Mouse (Mus musculus) kidney, embryonic 14.5 days (tissue): ENCODE measurements around the gene Gm29666. TPM values are rescaled to one million over a fixed set of nuclear protein-coding genes. Genes with fewer than 3 reads are reported as not detected.

Experiments used
- ATAC-seq: fragments of 200-750 bp; cut with Nextera tagmentation; 2 replicates; pipeline ENCODE4 v1.8.0; 2017; ENCODE audit warnings: moderate number of reproducible peaks, mild to moderate bottlenecking, moderate TSS enrichment, moderate library complexity; ENCODE audit not compliant: low FRiP score, low TSS enrichment
- H3K27ac ChIP-seq: fragments of 300-500 bp; sonication (generic); 2 replicates; pipeline ENCODE4 v1.5.1; 2014; ENCODE audit warnings: low read depth, mild to moderate bottlenecking, low read length, moderate library complexity, mixed read lengths
- H3K27me3 ChIP-seq: fragments of 300-500 bp; sonication (generic); 2 replicates; pipeline ENCODE4 v1.6.1; 2014; ENCODE audit warnings: mild to moderate bottlenecking, low read length; ENCODE audit not compliant: control insufficient read depth, insufficient read depth
- H3K36me3 ChIP-seq: fragments of 300-500 bp; sonication (generic); 2 replicates; pipeline ENCODE4 v1.6.1; 2014; ENCODE audit warnings: low read length, mixed read lengths; ENCODE audit not compliant: control insufficient read depth, insufficient read depth
- H3K4me1 ChIP-seq: fragments of 300-500 bp; sonication (generic); 2 replicates; pipeline ENCODE4 v1.6.1; 2014; ENCODE audit warnings: low read length, mixed read lengths; ENCODE audit not compliant: control insufficient read depth, insufficient read depth
- H3K4me2 ChIP-seq: fragments of 300-500 bp; sonication (generic); replicated peaks from 2 replicates; pipeline ENCODE4 v1.6.1; 2014; ENCODE audit warnings: low read depth, mild to moderate bottlenecking, low read length
- H3K4me3 ChIP-seq: fragments of 300-500 bp; sonication (generic); 2 replicates; pipeline ENCODE4 v1.5.1; 2014; ENCODE audit warnings: mild to moderate bottlenecking, low read length
- H3K9ac ChIP-seq: fragments of 300-500 bp; sonication (generic); 2 replicates; pipeline ENCODE4 v1.6.1; 2014; ENCODE audit warnings: low read depth, mild to moderate bottlenecking, low read length, moderate library complexity
- H3K9me3 ChIP-seq: fragments of 300-500 bp; sonication (generic); 2 replicates; pipeline ENCODE4 v1.6.1; 2016; ENCODE audit warnings: low read length; ENCODE audit not compliant: control insufficient read depth
- WGBS: fragments of 180-500 bp; shearing (Covaris S2); extraction: QIAGEN DNeasy Blood & Tissue Kit; methylation state at CpG from one replicate; pipeline ENCODE4 v1.1.7; 2014; 5-methylcytosine and 5-hydroxymethylcytosine counted together
- microRNA-seq: library from miRNA; unstranded; fragments of <30 nt; microRNA quantifications from one replicate; pipeline ENCODE4, GENCODE M21; 2016
- polyA plus RNA-seq: library from polyadenylated mRNA; unstranded; fragments of >200 nt; fragmentation: Nextera tagmentation; extraction: Ambion mirVana; gene quantifications from 2 replicates; pipeline ENCODE4 v1.2.1, GENCODE M21; 2014

The Gm29666 gene
- polyA plus RNA-seq, 1 experiment from 2014 or later = 0.60 TPM

DNA sequence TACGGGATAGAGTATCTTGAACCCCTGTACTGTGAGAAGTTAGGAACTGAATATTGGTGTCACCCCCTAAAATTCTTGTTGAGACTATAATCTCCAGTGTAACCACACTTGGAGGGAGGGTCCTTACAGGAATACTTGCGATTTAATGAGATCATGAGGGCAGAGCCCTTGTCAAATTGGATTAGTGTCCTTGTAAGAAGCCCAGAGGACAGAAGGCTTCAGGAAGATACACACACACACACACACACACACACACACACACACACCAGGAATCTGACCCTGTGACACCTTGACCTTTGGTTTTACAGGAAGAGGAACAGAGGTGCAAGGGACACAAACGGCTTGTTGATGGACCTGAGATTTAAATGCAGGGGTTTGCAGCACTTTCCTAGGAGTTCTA is 28.6 kb downstream of the Gm29666 start:
- Histone ChIP-seq H3K36me3 (no peaks in the 10 kb centered on the region), H3K9me3 (no peaks in the 10 kb centered on the region), H3K27me3 (no peaks in the 10 kb centered on the region), H3K4me2 (no peak overlapping the region), H3K27ac (no peak overlapping the region), H3K4me3 (no peak overlapping the region), H3K9ac (no peak overlapping the region), H3K4me1 (no peaks in the 10 kb centered on the region)
- 54% methylated on average over 3 of the region's 3 CpGs for WGBS
- no peak for ATAC-seq

DNA sequence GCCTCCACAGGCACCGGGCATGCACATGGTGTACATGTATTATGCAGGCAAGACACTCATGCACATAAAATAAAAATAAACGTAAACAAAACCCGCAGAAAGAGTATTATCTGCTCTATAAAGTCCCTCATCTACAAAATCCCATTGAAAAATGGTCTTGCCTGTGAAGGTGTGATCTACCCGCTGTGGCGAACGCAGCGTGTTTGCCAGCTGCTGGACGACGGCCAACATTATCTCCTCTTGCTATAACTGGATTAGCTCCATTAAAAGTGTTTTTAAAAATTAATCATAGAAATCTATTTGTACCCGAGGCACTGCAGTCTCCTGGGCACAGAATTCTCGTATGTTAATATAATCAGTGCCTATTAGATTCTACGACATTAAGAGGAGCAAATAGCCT is 31.8 kb downstream of the Gm29666 start:
- no peak for ATAC-seq
- 85% methylated on average over 12 of the region's 12 CpGs for WGBS

DNA sequence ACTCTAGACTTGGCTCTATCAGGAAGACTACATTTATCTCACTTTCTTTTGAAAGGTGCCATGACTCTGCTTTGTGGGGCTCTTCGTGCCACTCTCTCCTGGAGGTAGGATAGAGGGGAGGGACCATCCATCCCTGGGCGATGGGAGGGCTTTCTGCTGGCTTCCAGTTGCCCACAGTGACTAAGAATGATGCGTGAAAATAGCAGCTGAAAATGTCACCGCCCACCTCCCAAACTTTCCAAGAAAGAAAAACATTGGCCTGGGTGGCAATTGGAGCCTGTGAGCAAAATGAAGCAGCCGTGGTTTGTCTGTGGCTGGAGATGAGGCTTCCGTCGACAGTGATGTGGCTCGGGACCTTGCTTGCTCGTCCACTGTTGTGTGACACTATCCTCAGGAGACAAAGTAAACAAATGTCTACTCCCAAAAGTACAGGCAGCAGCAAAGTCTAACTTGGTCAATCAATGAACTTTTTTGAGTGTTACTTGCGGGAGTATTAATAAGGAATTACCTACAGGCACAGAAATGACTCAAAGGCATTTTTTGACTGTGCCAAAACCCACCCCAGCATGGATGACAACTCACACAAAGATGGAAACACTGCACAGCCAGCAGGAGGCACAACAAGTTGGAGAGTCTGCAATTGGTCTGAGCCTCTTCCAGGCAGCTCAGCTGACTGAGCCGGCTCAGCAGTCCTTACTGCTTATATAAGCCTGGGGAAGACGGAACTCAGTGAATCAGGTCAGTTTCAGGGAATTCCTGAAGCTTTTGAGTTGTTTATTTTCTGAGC is 42.6 kb downstream of the Gm29666 start:
- Histone ChIP-seq H3K4me1 (no peaks in the 10 kb centered on the region), H3K4me3 (no peak overlapping the region), H3K9ac (no peak overlapping the region), H3K36me3 (no peaks in the 10 kb centered on the region), H3K4me2 (no peak overlapping the region), H3K27me3 (no peaks in the 10 kb centered on the region), H3K9me3 (no peaks in the 10 kb centered on the region), H3K27ac (no peak overlapping the region)
- 78% methylated on average over 12 of the region's 12 CpGs for WGBS
- no peak for ATAC-seq

More for the DNA sequence above, 31.8 kb downstream of the Gm29666 start:
- H3K4me3 ChIP-seq = no peak overlapping the region
- H3K9me3 ChIP-seq = no peaks in the 10 kb centered on the region
- H3K4me2 ChIP-seq = no peak overlapping the region
- no peaks in the 10 kb centered on the region for H3K4me1 ChIP-seq
- H3K9ac ChIP-seq = no peak overlapping the region
- H3K27me3 ChIP-seq = no peaks in the 10 kb centered on the region
- H3K27ac ChIP-seq = no peak overlapping the region
- H3K36me3 ChIP-seq = no peaks in the 10 kb centered on the region

DNA sequence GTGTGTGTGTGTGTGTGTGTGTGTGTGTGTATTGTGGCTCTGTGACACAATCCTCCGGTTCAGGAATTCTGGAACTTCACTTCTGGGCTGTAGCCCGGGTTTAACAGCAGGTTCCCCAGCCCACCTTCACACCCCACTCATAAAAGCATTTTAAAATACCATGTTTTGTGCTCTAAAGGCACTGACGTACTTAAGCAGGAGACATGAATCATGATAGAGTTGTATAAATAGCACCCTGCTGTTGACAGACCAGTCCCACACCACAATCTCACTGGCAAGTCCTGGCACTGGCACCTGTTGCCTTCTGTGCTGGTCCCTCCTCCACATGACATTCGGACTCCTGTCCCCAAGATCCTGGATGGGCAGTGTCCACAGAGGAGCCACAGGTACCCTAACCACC is 46.0 kb downstream of the Gm29666 start:
- no peak overlapping the region for H3K9ac ChIP-seq
- no peaks in the 10 kb centered on the region for H3K4me1 ChIP-seq
- no peaks in the 10 kb centered on the region for H3K9me3 ChIP-seq
- no peaks in the 10 kb centered on the region for H3K27me3 ChIP-seq
- no peaks in the 10 kb centered on the region for H3K36me3 ChIP-seq
- H3K27ac ChIP-seq = no peak overlapping the region
- 73% methylated on average over 4 of the region's 4 CpGs for WGBS
- no peak for ATAC-seq
- no peak overlapping the region for H3K4me3 ChIP-seq
- H3K4me2 ChIP-seq = no peak overlapping the region

DNA sequence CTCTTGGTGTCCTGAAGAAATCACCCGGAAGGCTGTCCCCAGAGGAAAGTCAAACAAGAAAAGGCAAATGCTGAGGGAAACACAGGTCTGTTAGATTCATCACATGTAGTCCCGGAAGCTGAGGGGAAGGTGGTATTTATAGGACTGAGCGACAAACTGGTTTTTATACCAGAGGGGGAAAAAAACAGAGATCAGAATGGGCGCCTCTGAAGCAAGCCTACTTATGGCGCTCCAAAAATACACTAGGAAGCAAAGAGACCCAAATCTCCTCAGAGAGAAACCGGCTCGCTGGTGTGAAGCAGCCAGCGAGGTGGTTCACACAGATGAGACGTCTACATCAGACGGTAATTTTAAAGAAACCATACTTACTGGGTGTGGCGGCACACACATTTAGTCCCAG is 46.8 kb downstream of the Gm29666 start:
- no peaks in the 10 kb centered on the region for H3K27me3 ChIP-seq
- no peak overlapping the region for H3K4me3 ChIP-seq
- no peak overlapping the region for H3K4me2 ChIP-seq
- H3K27ac ChIP-seq = no peak overlapping the region
- WGBS = 91% methylated on average over 11 of the region's 11 CpGs
- no peaks in the 10 kb centered on the region for H3K36me3 ChIP-seq
- no peak overlapping the region for H3K9ac ChIP-seq
- ATAC-seq = no peak
- no peaks in the 10 kb centered on the region for H3K9me3 ChIP-seq
- no peaks in the 10 kb centered on the region for H3K4me1 ChIP-seq

DNA sequence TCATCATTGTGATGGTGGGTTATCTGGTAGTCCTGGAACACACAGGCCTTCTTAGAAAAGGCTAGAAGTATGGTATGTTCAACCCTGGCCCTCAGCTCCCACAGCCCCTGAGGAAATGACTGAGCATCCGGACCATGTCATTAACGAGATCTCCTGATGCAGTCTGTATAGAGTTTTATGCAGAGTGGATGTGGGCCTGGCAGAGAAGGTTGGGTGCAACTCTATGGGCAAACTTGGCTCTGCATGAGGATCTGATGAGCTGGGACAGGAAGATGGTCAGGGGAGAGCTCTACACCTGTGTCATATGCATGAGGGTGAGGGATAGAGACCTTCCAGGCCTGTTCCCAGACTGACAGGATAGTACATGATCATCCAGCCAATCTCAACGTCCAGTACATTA is 48.0 kb downstream of the Gm29666 start:
- H3K27ac ChIP-seq = no peak overlapping the region
- no peak overlapping the region for H3K9ac ChIP-seq
- ATAC-seq = no peak
- H3K36me3 ChIP-seq = no peaks in the 10 kb centered on the region
- H3K4me1 ChIP-seq = no peaks in the 10 kb centered on the region
- H3K27me3 ChIP-seq = no peaks in the 10 kb centered on the region
- 83% methylated on average over 3 of the region's 3 CpGs for WGBS
- H3K4me2 ChIP-seq = no peak overlapping the region
- no peaks in the 10 kb centered on the region for H3K9me3 ChIP-seq
- H3K4me3 ChIP-seq = no peak overlapping the region

DNA sequence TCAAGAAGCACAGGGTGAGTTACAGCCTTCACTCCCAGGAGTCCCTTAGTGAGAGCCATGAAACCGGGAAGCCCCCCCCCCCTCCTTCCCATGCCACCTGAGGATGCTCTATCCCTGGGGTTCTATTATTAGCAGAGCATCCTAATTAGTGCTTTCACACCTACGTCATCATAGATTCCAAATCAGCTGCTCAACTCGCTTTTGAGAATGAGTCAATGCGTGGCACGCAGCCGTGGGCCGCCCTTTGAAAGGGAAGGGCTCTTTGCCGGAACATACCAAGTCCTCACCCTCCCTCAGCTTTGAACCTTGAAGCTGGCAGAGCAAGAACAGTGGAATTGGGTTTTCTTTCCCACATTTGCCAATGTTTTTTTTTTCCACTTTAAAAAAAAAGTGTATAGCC is 57.9 kb downstream of the Gm29666 start:
- no peak for ATAC-seq
- WGBS = 90% methylated on average over 8 of the region's 8 CpGs
- no peaks in the 10 kb centered on the region for H3K36me3 ChIP-seq
- no peak overlapping the region for H3K4me2 ChIP-seq
- H3K4me1 ChIP-seq = peaks cover 4% of the 10 kb centered on the region; the same call in 1 of the 2 replicates
- no peak overlapping the region for H3K4me3 ChIP-seq
- H3K27ac ChIP-seq = no peak overlapping the region
- no peak overlapping the region for H3K9ac ChIP-seq
- H3K27me3 ChIP-seq = no peaks in the 10 kb centered on the region
- H3K9me3 ChIP-seq = no peaks in the 10 kb centered on the region

Small RNA genes within 50 kb of the gene (microRNA-seq; reads per million reads assigned to microRNA genes)
- gene Mir1249 = 22.1 reads per million, percentile 35 among the genes with 10 or more reads in this experiment

Other genes starting within 250 kb of the Gm29666 start
- gene Arhgap8, start 200.0 kb downstream of the Gm29666 start, polyA plus RNA-seq = 8.7 and 10.2 TPM in 2 replicates
- 1.1 and 1.8 TPM in 2 replicates for gene Phf21b, start 64.0 kb downstream of the Gm29666 start, polyA plus RNA-seq
- gene Nup50, start 3.4 kb upstream of the Gm29666 start, polyA plus RNA-seq = 23.8 and 50.8 TPM in 2 replicates
- gene 5031439G07Rik, start 68.5 kb upstream of the Gm29666 start, polyA plus RNA-seq = 6.6 TPM in 2 replicates
- 11.9 and 12.6 TPM in 2 replicates for gene Upk3a, start 97.1 kb upstream of the Gm29666 start, polyA plus RNA-seq
- 17.3 and 23.2 TPM in 2 replicates for gene Fam118a, start 108.9 kb upstream of the Gm29666 start, polyA plus RNA-seq
- 0.19 and 0.22 TPM in 2 replicates for gene Smc1b, start 211.9 kb upstream of the Gm29666 start, polyA plus RNA-seq
- 0.19 and 0.69 TPM in 2 replicates for gene Ribc2, start 212.0 kb upstream of the Gm29666 start, polyA plus RNA-seq